Mouse (Mus musculus): Measurements from ENCODE around the gene Nsun6. TPM values are rescaled to one million over a fixed set of nuclear protein-coding genes. Genes with fewer than 3 reads are reported as not detected.

Nsun6 gene
- total RNA-seq (2015; ENCODE audit: low replicate concordance) (5.0 and 6.7 TPM in 2 replicates), total RNA-seq (2017; ENCODE audit: low replicate concordance) (2.1 and 3.7 TPM in 2 replicates)

DNA sequence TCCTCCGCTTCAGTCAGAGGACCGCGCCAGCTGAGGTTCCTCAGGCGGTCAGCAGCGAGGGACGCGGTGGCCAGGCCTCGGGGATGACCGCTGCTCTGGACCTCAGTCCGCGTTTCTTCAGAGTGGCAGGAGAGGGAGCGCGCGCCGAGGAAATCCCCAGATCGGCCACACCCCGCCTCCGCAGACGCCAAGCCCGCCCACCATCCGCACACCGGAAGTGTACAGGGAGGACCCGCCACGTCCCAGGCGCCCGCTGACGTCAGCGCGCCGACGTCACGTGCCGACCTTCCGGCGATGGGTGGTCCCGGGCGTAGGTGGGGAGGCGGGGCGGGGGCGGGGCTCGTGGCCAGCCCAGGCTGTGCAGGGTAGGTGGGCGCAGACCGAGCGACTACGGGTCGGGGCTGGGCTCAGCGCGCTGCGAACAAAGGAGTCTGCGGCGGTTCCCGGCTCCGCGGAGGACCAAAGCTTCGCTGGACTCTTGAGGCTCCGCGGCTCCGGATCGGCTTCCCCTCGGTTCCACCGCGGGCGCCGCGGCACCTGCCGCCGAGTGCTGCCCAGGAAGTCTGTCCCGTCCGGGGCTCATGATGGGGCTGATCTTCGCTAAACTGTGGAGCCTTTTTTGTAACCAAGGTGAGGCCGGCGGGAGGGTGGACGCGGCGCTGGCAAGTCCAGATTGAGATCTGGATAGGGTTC lies at the start of gene Nsun6:
TSS of gene Nsun6 (minus strand) at position 125 of the 693 bp plus-strand sequence.
- peak; percentile 99 for ATAC-seq (replicated peaks; ENCODE audit: low FRiP score, poor library complexity, severe bottlenecking)

DNA sequence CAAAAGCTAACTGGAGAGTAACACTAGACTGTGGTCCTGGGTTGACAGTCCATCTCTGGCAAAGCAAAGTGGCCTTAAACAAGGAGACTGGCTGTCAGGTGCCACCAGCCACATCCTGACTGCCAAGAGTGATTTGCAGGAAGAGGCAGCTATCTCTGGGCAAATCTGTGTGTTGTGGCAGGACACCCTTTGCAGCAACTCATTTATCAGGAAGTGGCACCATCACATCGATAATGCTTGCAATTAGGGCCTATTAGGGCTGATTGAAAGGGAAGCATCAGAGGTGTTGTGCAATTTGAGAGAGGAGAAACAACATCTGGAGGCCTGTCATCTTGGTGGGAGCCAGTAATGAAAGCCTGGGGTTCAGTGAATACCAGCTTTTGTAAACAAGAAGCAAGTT lies 49.5 kb upstream of the Nsun6 start:
- no peak for ATAC-seq (replicated peaks; ENCODE audit: low FRiP score, poor library complexity, severe bottlenecking)

DNA sequence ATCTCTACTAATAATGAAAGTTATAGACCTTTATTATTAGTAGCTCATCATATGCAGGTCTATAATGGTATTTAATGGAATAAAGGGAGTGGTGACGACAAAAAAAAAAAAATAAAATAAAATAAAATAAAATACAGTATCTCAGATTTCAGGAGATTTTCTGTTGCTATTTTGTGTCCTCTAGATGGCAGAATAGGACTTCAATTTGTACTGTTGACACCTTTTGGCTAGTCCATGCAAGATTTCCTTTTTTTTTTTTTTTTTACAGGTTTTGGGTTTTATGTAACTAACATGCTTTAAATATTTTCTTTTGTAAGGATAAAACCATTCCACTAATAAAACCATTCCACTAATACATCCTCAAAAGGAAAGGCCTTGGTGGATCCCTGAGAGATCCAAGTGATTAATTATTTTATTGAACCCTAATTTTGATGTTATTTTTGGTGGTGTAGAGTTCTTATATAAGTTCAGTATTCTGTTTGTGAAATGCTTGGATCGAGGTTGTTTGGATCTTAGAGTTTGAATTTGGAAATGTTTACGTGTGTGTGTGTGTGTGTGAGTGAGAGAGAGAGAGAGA lies 41.7 kb upstream of the Nsun6 start:
- no peak for ATAC-seq (replicated peaks; ENCODE audit: low FRiP score, poor library complexity, severe bottlenecking)

DNA sequence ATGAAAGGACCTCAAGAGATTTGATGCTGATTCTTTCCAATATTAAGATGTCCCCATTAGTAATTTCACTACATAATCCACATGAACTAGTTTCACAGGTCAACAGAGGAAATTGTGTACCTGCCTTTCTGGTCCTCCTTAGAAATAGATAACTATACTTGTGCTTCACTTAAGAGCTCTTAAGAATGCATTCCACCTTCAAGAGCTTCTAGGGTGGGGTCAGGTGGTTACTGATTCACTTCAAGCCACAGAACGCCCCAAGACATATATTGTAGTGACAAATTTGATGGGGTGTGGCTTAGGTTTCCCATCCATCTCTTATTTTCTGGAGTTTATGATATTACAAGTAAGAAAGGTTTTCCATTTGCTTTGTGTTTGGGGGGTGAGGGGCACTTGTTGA lies 32.4 kb upstream of the Nsun6 start:
- ATAC-seq (replicated peaks; ENCODE audit: low FRiP score, poor library complexity, severe bottlenecking), result no peak

DNA sequence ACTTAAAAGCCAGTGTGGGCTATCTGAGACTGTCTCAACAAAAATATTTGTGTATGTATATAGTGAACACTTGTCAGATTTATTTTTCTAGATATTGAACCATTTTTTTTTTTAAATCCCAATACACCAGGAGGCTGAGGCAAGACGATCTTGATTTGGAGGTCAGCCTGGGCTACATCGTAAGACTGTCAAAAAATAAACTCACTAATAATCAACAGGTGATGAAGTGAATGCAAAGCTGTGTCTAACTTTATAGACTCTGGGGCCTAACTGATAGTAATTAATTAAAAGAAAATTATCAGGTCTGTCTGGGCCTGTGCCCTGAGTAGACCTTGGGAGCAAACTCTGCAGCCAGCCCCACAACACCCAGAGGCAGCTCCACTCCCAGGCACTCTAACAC lies 28.8 kb upstream of the Nsun6 start:
- no peak for ATAC-seq (replicated peaks; ENCODE audit: low FRiP score, poor library complexity, severe bottlenecking)

DNA sequence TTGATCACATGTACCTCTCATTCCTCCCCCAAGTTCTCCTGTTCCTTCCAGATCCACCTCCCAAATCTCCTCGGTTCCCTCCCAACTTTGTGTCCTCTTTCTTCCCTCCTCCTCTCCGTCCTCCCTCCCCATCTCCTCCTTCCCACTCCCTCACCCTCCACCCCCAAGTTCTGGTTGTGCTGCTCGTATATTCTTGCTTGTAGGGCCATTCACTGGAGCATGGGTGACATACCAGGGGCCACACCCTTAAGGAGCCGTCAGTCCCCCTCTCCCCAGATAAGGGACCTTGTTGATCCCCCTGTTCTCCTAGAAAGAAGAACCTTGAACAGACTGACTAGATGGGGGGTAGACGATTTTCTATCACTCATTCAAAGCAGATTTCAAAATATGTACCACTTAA lies 12.2 kb upstream of the Nsun6 start:
- ATAC-seq (replicated peaks; ENCODE audit: low FRiP score, poor library complexity, severe bottlenecking), result no peak

DNA sequence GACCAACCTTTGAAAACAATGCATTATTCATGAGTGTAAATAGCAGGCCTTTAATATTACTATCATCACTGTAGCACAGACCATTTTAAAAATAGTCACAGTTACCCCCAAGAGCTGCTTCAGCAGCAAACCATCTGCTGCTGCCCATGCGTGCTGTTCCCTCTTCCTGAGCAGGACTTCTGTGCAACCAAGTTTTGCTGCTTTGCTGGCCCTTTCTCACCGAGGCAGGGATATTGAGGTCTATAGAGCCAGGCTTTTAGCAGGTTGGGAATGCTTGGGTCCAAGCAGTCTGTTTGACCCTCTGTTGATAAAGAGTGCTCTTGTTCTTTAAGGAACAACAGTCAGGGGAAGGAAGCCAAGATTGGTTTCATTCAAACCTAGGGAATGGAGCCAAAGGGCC lies 10.6 kb upstream of the Nsun6 start:
- ATAC-seq (replicated peaks; ENCODE audit: low FRiP score, poor library complexity, severe bottlenecking), result no peak

DNA sequence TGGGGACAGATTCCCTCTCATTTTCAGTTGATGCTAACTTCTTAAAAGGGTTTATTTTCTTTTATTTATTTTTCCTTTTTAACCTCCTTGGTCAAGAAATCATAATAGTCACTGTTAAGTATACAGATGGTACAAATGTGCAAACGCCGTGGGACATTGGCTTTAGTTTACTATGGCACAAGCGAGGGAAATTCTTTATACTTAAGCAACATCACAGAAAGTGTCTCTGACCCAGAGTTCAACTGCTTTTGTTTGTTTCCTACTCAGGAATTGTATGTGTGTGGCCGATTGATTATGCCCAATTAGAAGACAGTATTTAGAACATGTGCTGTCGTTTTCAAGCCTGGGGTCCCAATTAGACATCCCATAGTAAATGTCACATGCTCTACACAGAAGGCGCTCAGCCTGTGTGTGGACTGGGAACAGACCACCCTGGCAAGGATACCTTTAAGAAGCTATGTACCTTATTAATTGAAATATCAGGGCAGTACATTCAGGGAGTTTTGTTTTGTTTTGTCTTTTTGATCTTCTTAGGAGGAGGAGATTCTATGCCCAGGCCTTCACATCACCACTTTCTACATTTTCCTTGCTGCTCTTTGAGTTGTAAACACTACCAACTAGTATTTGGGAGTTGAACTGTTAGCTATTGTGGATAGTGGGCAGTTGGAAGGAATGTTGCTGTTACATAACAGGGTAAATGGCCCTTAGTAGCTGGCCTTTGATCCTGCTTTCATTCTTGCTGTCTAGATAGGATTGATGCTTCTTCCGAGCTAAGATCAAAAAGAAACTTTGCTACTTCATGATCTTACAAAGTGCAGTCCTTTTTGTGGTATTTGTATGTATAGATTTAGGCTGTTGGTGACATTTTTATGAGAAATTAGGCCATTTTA lies 9.8 kb upstream of the Nsun6 start:
- no peak for ATAC-seq (replicated peaks; ENCODE audit: low FRiP score, poor library complexity, severe bottlenecking)

DNA sequence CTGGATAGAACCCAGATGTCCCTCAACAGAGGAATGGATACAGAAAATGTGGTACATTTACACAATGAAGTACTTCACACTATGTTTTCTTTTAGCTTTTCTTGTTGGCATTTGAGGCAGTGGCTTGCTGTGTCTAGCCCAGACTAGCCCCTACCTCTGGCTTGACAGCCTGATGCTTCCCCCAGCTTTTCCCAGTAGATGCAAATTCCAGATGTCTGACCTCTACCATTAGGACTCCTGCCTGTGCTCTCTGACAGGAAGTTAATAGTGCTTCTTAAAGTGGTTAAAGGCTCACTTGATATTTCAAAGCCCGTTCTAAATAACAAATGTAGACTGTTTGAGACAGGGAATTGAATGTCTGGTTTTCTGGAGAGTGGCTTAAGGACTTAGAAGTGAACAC lies 8.9 kb upstream of the Nsun6 start:
- no peak for ATAC-seq (replicated peaks; ENCODE audit: low FRiP score, poor library complexity, severe bottlenecking)

DNA sequence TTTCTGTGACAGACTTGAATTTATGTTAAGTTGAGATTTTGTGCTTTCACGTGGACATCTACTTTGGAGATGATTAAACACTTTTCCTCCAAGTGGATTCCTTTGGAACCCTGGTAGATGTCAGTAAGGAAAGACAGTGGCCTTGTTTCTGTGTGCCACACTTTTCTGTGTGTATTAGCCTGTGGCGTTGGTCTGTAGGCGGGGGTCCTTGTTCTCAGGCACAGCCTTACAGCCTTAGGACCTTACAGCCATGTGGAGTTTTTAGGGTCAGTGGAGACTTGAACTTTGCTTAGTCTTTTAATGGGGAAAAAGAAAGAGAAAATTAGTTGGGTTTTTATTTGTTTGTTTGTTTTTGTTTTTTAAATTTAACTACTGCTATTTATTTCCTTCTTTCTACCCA lies 6.0 kb upstream of the Nsun6 start:
- no peak for ATAC-seq (replicated peaks; ENCODE audit: low FRiP score, poor library complexity, severe bottlenecking)

DNA sequence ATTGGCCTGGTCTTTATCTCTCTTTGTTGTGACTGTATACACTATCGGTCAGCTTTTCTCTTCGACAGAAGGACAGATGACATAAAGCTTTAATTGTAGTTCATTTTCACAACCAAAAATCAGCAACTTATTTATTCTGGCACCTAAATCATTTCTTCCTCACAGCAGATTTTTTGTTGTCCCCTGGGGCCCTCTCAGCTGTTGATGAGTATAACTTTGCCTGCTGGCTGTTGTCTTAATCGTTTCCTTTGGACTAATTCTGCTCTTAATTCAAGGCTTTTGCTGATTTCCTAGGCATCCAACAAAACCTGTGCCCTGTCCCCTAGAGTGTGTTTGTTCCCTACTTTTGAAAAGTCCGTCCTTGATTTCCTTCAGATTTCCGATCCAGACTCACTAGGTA lies 3.4 kb upstream of the Nsun6 start:
- ATAC-seq (replicated peaks; ENCODE audit: low FRiP score, poor library complexity, severe bottlenecking), result no peak

DNA sequence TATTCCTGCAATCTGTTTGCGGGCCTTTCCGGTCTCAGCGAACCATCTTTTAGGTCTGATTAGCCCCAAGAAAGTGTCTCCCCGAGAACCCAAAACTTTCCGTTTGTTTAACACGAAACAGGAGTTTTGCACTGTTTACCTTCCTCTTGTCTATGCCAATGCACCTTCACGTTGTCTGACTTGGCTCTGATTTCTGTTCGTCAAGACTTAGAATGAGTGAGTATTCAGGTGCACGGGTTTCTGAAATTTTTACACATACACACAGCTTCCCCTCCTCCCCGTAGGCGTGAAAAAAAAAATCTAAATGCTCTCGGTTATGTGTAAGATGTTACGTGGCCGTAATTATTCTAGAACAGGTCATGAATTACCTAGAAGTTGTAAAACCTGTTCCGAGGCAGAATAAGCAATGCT lies 877 bp upstream of the Nsun6 start:
- no peak for ATAC-seq (replicated peaks; ENCODE audit: low FRiP score, poor library complexity, severe bottlenecking)

DNA sequence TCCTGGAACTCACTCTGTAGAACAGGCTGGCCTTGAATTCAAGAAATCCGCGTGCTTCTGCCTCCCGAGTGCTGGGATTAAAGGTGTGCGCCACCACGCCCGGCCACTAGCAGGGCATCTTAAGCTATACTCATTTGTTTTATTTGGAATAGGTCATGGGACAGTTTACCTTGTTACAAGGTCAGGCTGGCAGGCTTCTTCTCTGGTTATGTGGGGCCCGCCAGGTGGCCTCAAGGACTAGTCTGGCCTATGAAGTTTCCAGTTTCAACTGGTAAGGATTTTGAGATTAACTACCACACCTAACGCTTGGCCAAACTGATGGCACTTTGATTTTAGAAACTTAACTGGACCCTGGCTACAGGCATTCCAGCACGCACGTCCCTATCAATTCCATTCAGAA lies 373 bp downstream of the Nsun6 start:
- peak; percentile 27; the same call in 1 of the 2 replicates for ATAC-seq (replicated peaks; ENCODE audit: low FRiP score, poor library complexity, severe bottlenecking)

DNA sequence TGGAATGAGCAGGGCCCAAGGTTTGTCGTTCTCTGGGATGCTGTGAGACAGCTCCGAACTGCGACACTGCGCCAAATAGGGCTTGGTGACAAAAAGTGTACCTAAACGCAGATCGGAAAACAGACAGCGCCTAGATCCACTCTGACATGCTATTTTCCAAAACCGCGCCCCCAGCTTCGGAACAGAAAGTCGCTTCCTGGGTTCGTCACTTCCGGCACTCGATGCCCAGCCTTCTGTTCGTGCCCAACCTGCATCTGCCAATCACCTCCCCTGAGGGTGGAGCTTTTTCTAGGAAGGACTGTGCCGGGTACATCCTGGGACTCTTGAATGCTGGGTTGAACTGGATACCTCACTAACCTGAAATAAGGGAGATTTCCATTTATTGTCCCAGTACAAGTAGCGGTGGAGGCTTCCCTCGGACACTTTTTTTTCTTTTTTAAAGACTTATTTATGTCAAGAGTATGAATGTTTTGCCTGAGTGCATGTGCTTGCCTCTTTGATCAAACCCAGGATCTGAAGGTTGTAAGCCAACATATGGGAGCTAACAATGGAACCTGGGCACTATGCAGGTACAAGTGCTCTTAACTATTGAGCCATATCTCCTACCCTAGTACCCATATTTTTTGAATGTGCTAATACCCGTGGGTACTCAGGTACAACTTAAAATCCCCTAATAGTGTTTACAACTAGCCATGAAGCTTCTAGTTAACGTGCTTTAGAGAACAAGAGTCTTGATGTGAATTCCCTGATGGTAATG lies 5.6 kb downstream of the Nsun6 start, which contains the start of gene Arl5b:
TSS of gene Arl5b (plus strand) at position 279 of the 757 bp plus-strand sequence.
- peak; percentile 100 for ATAC-seq (replicated peaks; ENCODE audit: low FRiP score, poor library complexity, severe bottlenecking)

DNA sequence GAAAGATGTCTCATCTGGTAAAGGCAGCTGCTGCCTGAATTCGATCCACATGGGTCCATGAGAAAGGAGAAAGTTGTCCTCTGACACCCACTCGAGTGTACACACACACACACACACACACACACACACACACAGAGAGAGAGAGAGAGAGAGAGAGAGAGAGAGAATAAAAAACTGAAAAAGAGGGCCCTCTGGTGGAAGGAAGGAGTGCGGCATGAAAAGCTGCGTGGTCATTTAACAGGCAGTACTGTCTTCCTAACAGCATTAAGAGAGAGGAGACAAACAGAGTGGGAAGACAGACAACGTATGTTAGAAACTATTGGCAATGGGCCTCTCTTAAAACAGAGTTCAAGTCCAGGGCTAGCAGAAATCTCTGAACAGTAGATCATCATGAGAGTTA lies 14.5 kb downstream of the Nsun6 start:
- ATAC-seq (replicated peaks; ENCODE audit: low FRiP score, poor library complexity, severe bottlenecking), result no peak

DNA sequence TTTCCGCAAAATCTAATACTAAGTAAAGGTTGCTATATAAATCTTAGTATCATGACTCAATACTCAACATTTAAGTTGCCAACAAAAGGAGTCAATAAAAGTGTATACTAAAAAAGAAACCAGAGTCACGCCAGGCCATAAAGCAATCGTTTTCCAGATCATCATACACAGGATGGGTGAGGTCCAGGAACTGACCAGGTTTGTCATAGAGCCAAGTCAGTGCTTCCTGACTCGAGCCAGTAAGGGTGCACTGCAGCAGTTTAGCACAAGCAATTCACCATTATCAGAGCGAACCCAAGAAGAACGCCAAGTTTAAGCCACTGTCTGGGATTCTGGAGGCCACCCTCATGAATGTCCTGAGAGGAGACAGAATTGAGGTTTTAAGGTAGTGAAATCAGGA lies 16.2 kb downstream of the Nsun6 start:
- ATAC-seq (replicated peaks; ENCODE audit: low FRiP score, poor library complexity, severe bottlenecking), result no peak

DNA sequence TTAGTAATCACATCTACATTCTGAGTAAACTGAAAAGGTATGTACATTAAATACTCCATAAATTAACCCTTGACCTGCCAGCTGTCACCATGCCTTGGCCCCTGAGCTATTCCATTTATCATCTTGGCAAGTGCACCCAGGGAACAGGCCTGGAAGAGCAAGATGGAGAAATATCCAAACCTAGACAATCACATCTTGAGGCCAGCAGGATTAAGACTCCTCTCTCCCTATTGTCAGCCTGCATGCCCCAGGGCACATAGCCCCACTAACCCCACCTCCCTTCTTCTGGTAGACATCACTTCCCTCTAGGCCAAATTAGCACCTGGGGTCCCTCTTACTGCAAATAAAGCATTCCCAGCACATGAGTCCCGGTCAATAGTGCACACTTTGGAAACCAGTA lies 27.1 kb downstream of the Nsun6 start:
- ATAC-seq (replicated peaks; ENCODE audit: low FRiP score, poor library complexity, severe bottlenecking), result no peak

DNA sequence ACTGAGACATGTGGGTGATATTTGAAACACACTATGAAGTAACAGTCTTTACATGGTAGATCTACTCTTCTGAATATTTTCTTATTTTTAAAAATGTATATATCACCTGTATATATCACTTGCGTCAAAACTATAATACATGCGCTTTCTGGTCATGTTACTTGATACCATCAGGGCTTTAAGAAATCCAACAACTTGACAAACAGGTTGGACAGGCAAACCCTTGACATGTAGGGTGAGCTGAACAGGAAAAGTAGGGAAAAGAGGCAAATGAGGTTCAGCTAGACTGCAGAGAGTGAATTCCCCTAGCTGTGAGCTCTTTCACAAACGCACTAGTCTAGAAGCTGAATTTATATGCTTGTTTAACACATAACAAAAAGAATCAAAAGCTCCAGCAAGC lies 28.1 kb downstream of the Nsun6 start:
- ATAC-seq (replicated peaks; ENCODE audit: low FRiP score, poor library complexity, severe bottlenecking), result no peak

DNA sequence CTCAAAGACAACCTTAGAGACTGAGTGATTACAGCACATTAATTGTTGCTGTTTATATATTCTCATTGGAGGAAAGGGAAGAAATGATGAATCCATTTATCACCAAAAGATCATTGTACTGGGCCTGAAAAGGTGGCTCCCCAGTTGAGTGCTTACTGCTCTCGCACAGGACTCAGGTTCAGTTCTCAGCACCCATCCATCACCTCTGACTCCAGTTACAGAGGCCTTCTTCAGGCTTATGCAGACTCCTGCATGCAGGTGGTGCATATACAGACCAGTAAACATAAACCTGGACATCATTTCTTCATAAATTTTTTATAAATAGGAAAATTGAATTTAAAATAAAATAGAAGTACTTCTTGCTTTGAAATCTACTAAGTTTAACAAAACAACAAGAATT lies 46.8 kb downstream of the Nsun6 start:
- ATAC-seq (replicated peaks; ENCODE audit: low FRiP score, poor library complexity, severe bottlenecking), result no peak

DNA sequence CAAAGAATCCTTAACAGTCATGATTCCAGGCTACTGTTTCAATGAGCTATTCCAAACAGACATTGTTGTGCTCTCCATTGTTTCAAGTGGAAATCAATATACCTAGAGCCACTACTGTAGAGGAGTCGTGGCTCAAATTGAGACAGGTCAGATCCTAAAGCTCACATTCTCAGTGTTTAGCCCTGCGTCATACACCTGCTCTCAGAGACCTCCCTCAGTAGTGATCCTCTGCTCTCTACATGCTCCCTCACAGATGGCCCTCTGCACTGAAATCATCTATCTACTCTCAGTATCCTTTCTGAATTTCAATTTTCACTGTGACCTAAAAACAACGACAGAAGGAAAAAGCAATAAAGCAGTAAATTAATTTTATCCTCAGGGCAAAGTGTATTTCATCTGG lies 47.3 kb downstream of the Nsun6 start:
- no peak for ATAC-seq (replicated peaks; ENCODE audit: low FRiP score, poor library complexity, severe bottlenecking)

Measured in erythroblast, adult 5-6 weeks (primary cell).